Comparison of ENCODE assay signal across 8 mouse cellular contexts in genomic region chr2:44979042-44979721, GRCm38 (mm10). TPM values are rescaled to one million over a fixed set of nuclear protein-coding genes. Genes with fewer than 3 reads are reported as not detected.
A peak's percentile ranks its signal among the peaks of the same experiment; 100 is the strongest.
DNase-seq lines count a peak whose midpoint lies in the region; ATAC-seq lines count a peak whose summit lies in the region.

No protein-coding gene starts in this region.

- no peak for ATAC-seq in embryonic facial prominence, embryonic 11.5 days (replicated peaks; ENCODE audit: insufficient number of reproducible peaks, low FRiP score, low TSS enrichment, low read depth)
- ATAC-seq in hindbrain, embryonic 12.5 days (ENCODE audit: low FRiP score), result peak; percentile 60; the same call in 1 of the 2 replicates
- no peak for ATAC-seq in limb, embryonic 15.5 days (ENCODE audit: insufficient number of reproducible peaks, low FRiP score, low TSS enrichment, low read depth)
- ATAC-seq in monocyte, adult 5-6 weeks (replicated peaks; ENCODE audit: insufficient number of reproducible peaks, low FRiP score, low TSS enrichment, poor library complexity, severe bottlenecking), result no peak

- H3K4me2 ChIP-seq in embryonic facial prominence, embryonic 11.5 days (ENCODE audit: low read depth, low read length), result peak overlapping the region; percentile 26
- peak overlapping the region; percentile 54 for H3K4me2 ChIP-seq in hindbrain, embryonic 12.5 days (replicated peaks)
- H3K4me2 ChIP-seq in limb, embryonic 15.5 days, result peak overlapping the region; percentile 44

- DNase-seq in kidney, postnatal 4 days, result peak; percentile 43 to 65
- no peak for DNase-seq in kidney, adult 8-10 months
- peak; percentile 60 for DNase-seq in embryonic facial prominence, embryonic 11.5 days (ENCODE audit: low spot score)
- peak; percentile 73 to 78 for DNase-seq in right cerebral cortex, adult 2 months (ENCODE audit: low spot score in 2 of 2)
- DNase-seq in adipocyte (ENCODE audit: low spot score), result no peak

- H3K27ac ChIP-seq in embryonic facial prominence, embryonic 11.5 days (replicated peaks; ENCODE audit: low read depth, low read length), result no peak overlapping the region
- H3K27ac ChIP-seq in hindbrain, embryonic 12.5 days, result no peak overlapping the region
- no peak overlapping the region for H3K27ac ChIP-seq in limb, embryonic 15.5 days

- no peaks in the 10 kb centered on the region for H3K36me3 ChIP-seq in embryonic facial prominence, embryonic 11.5 days (replicated peaks; ENCODE audit: control insufficient read depth, insufficient read depth, low read depth, low read length)
- no peaks in the 10 kb centered on the region for H3K36me3 ChIP-seq in hindbrain, embryonic 12.5 days
- H3K36me3 ChIP-seq in limb, embryonic 15.5 days, result no peaks in the 10 kb centered on the region

- no peaks in the 10 kb centered on the region for H3K4me1 ChIP-seq in embryonic facial prominence, embryonic 11.5 days (ENCODE audit: control insufficient read depth, insufficient read depth, low read length)
- H3K4me1 ChIP-seq in hindbrain, embryonic 12.5 days, result peaks cover 11% of the 10 kb centered on the region
- peaks cover 7% of the 10 kb centered on the region; the same call in 1 of the 2 replicates for H3K4me1 ChIP-seq in limb, embryonic 15.5 days

- 6% methylated on average over 18 of the region's 18 CpGs for WGBS in embryonic facial prominence, embryonic 11.5 days
- WGBS in hindbrain, embryonic 12.5 days, result 5% methylated on average over 18 of the region's 18 CpGs
- 6% methylated on average over 18 of the region's 18 CpGs for WGBS in limb, embryonic 15.5 days

- no peaks in the 10 kb centered on the region for H3K27me3 ChIP-seq in embryonic facial prominence, embryonic 11.5 days (ENCODE audit: control insufficient read depth, insufficient read depth, low read length)
- no peaks in the 10 kb centered on the region for H3K27me3 ChIP-seq in hindbrain, embryonic 12.5 days
- no peaks in the 10 kb centered on the region; the same call in 1 of the 2 replicates for H3K27me3 ChIP-seq in limb, embryonic 15.5 days

- no peaks in the 10 kb centered on the region for H3K9me3 ChIP-seq in embryonic facial prominence, embryonic 11.5 days (replicated peaks; ENCODE audit: control insufficient read depth, low read length)
- H3K9me3 ChIP-seq in hindbrain, embryonic 12.5 days (replicated peaks), result no peaks in the 10 kb centered on the region
- H3K9me3 ChIP-seq in limb, embryonic 15.5 days, result no peaks in the 10 kb centered on the region

- H3K4me3 ChIP-seq in embryonic facial prominence, embryonic 11.5 days (ENCODE audit: low read depth, low read length), result 0 out of 2 replicates have a peak overlapping the region, but pooled peaks have one; percentile 1
- H3K4me3 ChIP-seq in hindbrain, embryonic 12.5 days, result peak overlapping the region; percentile 13
- H3K4me3 ChIP-seq in limb, embryonic 15.5 days, result peak overlapping the region; percentile 24

- no peak overlapping the region for H3K9ac ChIP-seq in embryonic facial prominence, embryonic 11.5 days (replicated peaks; ENCODE audit: low read length)
- H3K9ac ChIP-seq in hindbrain, embryonic 12.5 days, result no peak overlapping the region; the same call in 1 of the 2 replicates
- 0 out of 2 replicates have a peak overlapping the region, but pooled peaks have one; percentile 4 for H3K9ac ChIP-seq in limb, embryonic 15.5 days

RNA-seq across cellular contexts. Expression of gene Gtdc1, which starts 51.7 kb away (rescaled TPM):
- 15.2 and 17.0 TPM in 2 replicates for polyA plus RNA-seq in embryonic facial prominence, embryonic 11.5 days (2014; fragmentation: Nextera tagmentation; extraction: Ambion mirVana)
- polyA plus RNA-seq in hindbrain, embryonic 12.5 days (2016; fragmentation: Nextera tagmentation; extraction: Ambion mirVana), result 16.1 and 19.2 TPM in 2 replicates
- 12.5 and 19.2 TPM in 2 replicates for polyA plus RNA-seq in limb, embryonic 15.5 days (2015; fragmentation: Nextera tagmentation; extraction: Ambion mirVana)
- total RNA-seq in monocyte, adult 5-6 weeks (2017), result 40.5 to 65.8 TPM (median 56.7 TPM) in 3 replicates

Comparison
In these comparisons a context has a peak if more than half of its experiments do, and no peak if none do; other contexts are left out.
1. DNase-seq: peak in kidney, postnatal 4 days (2 of 2), embryonic facial prominence, embryonic 11.5 days (single experiment) and right cerebral cortex, adult 2 months (2 of 2); none in kidney, adult 8-10 months (0 of 2) and adipocyte (single experiment).
2. Peak in every context shown above with its lines, with median percentiles within 50 percentile points of each other: H3K4me2 ChIP-seq and H3K4me3 ChIP-seq.